Mouse (Mus musculus): ENCODE results near the gene Gm21958. TPM values are rescaled to one million over a fixed set of nuclear protein-coding genes. Genes with fewer than 3 reads are reported as not detected.
"Not testable (repeated sequence)": the region's sequence is repeated elsewhere in the genome, so short reads cannot be mapped to it uniquely, and the experiment has no call there.

Gene Gm21958
- polyA plus RNA-seq, 1 experiment from 2014 or later = not detected

DNA sequence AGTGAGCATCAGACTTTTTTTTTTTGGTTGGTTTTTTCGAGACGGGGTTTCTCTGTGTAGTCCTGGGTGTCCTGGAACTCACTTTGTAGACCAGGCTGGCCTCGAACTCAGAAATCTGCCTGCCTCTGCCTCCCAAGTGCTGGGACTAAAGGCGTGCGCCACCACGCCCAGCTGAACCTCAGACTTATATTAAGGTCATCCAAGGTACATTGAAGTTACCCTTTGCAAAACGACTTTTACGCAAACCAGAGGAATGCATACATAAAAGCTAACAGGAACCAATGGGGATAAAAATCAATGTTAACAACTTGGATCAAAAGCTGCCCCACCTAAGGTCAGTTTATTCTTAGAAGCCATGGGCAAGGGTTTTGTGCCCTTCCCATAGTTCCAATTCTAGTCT lies 10.0 kb downstream of the Gm21958 start:
- not testable (repeated sequence) for H3K4me3 ChIP-seq; H3K27me3 ChIP-seq (ENCODE audit: insufficient read depth, poor library complexity, severe bottlenecking); DNase-seq (ENCODE audit: low spot score); H3K4me1 ChIP-seq; H3K27ac ChIP-seq; H3K9me3 ChIP-seq
- peaks cover 88% of the 10 kb centered on the region for H3K36me3 ChIP-seq
- 98% methylated on average over 8 of the region's 8 CpGs for WGBS

DNA sequence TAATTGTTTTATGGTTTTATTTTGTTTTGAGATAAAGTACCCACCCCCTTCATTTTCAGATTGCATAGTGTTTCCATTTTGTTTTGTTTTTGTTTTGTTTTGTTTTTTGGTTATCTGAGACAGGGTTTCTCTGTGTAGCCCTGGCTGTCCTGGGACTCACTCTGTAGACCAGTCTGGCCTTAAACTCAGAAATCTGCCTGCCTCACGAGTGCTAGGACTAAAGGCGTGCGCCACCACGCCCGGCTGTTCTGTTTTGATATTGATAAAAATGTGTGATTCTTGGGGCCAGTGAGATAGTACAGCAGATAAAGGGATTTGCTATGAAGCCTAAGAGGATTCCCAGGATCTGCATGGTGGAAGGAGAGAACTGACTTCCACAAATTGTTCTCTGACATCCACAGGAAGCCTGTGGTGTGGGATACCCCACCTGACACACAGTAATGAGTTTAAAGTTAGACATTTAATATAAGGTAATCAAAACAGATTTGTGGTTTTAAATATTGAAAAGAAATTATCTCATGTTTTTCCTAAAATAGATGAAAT lies 14.3 kb downstream of the Gm21958 start:
- Histone ChIP-seq H3K4me3 (no peak overlapping the region), H3K36me3 (peaks cover 88% of the 10 kb centered on the region), H3K27me3 (ENCODE audit: insufficient read depth, poor library complexity, severe bottlenecking) (no peaks in the 10 kb centered on the region), H3K27ac (no peak overlapping the region), H3K4me1 (no peaks in the 10 kb centered on the region), H3K9me3 (no peaks in the 10 kb centered on the region)
- no peak for DNase-seq (ENCODE audit: low spot score)
- 42% methylated on average over 5 of the region's 5 CpGs for WGBS

DNA sequence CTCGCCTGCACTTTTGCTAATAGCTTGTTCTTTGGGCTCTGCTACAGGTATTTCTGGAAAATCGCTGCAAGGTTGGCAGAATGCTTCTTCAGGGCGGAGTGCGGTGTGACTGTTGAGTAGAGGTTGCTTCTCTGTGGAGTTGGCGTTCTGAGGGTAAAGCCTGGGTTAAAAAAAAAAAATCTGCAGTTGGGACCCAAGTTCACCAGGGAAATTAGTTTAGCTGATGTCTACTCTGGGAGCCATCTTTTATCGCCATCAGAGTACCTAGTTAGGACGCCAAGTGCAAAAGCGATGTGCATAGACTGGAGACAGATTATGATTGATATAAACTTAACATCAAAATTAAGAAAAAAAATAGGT lies 21.1 kb downstream of the Gm21958 start:
- DNase-seq (ENCODE audit: low spot score) = no peak
- no peaks in the 10 kb centered on the region for H3K4me1 ChIP-seq
- peak overlapping the region; percentile 94 for H3K27ac ChIP-seq
- H3K27me3 ChIP-seq (ENCODE audit: insufficient read depth, poor library complexity, severe bottlenecking) = no peaks in the 10 kb centered on the region
- 0% methylated on average over 8 of the region's 8 CpGs for WGBS
- peaks cover 33% of the 10 kb centered on the region for H3K36me3 ChIP-seq
- H3K4me3 ChIP-seq = peak overlapping the region; percentile 84
- no peaks in the 10 kb centered on the region for H3K9me3 ChIP-seq

DNA sequence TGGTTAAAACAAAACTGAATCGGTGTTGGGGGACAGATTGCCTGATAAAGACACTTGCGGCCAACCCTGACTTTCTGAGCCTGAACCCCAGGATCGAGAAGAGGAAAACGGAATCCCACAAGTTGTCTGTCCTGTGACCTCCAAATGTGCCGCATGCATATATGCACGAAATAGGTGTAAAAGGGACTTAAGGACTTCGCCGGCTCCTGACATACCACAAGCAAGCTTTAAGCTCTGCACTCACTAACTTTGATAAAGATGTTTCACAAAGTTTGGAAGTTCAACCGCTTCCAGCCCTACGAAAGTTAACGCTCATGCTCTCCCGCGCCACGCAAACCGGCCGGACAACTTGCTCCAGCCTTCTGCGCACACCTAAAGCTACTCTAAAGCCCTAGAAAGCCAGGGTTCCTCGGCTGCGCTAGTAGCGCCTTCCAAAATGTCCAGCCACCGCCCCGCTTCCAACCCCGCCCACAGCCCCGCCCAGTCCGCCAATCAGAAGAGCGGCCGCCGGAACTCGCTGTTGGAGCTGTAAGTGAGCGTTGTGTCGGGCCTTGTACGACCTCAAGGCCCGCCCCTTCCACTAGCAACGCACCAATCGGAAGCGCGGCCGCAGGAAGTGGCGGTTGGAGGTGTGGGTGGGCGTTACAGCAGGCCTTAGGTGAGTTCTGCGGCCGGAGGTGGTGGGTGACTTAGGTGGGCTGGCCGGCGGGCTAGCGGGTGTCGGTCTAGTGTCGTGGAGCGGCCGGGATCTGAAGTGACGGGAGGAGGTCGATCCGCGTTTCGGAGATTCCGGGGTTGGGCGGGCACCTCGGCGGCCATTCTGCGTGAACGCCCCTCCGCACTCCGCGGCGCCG lies 21.7 kb downstream of the Gm21958 start, which contains the start of gene Supt20:
TSS of gene Supt20 (plus strand) at position 606 of the 854 bp plus-strand sequence.
- H3K4me3 ChIP-seq = peak within 1 kb of the TSS; percentile 84
- 1% methylated on average over 65 of the region's 65 CpGs for WGBS
- no peaks in the 10 kb centered on the region for H3K4me1 ChIP-seq
- H3K36me3 ChIP-seq = peaks cover 27% of the 10 kb centered on the region
- peak; percentile 98 for DNase-seq (ENCODE audit: low spot score)
- H3K27ac ChIP-seq = peak within 1 kb of the TSS; percentile 94
- no peaks in the 10 kb centered on the region for H3K9me3 ChIP-seq
- H3K27me3 ChIP-seq (ENCODE audit: insufficient read depth, poor library complexity, severe bottlenecking) = no peaks in the 10 kb centered on the region

DNA sequence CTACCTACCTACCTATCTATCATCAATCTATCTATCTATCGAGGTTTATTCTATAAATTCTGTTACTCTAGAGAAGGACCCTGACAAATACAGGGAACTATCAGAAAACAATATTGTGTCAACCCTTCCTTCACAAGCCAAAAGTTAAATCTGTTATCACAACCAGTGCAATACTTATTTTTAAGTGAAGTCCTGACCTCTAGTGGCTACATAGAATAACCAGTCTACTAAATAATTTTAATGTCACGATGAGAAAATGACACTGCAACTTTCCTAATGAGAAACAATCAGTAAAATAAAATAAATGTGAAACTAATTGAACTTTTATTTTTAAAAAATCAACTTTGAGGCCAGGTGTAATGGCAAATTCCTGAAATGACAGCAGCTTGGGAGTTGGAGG lies 25.1 kb downstream of the Gm21958 start:
- DNase-seq (ENCODE audit: low spot score) = no peak
- H3K4me3 ChIP-seq = no peak overlapping the region
- no peaks in the 10 kb centered on the region for H3K9me3 ChIP-seq
- no peaks in the 10 kb centered on the region for H3K36me3 ChIP-seq
- H3K4me1 ChIP-seq = no peaks in the 10 kb centered on the region
- H3K27me3 ChIP-seq (ENCODE audit: insufficient read depth, poor library complexity, severe bottlenecking) = no peaks in the 10 kb centered on the region
- no peak overlapping the region for H3K27ac ChIP-seq
- 52% methylated on average over 2 of the region's 2 CpGs for WGBS

DNA sequence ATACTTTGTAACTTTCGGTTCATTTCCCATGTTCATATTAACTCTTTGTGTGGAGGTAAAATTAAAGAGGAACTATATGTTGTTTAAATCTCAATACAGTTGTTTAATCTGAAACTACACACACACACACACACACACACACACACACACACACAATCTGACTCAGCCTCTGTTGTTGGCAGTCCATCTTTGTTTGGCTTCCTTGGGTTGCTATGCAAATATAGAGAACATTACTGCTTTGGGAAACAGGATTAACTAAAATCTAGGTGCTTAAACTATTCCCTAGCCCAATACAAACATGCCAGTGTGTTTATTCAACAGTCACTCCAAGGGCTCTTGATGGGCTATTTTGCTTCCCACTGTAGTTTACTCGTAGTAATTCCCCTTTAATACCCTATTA lies 26.9 kb downstream of the Gm21958 start:
- no peaks in the 10 kb centered on the region for H3K4me1 ChIP-seq
- DNase-seq (ENCODE audit: low spot score) = no peak
- no peaks in the 10 kb centered on the region for H3K9me3 ChIP-seq
- H3K27me3 ChIP-seq (ENCODE audit: insufficient read depth, poor library complexity, severe bottlenecking) = no peaks in the 10 kb centered on the region
- H3K36me3 ChIP-seq = no peaks in the 10 kb centered on the region
- no peak overlapping the region for H3K4me3 ChIP-seq
- H3K27ac ChIP-seq = no peak overlapping the region
- 69% methylated on average over 2 of the region's 2 CpGs for WGBS

DNA sequence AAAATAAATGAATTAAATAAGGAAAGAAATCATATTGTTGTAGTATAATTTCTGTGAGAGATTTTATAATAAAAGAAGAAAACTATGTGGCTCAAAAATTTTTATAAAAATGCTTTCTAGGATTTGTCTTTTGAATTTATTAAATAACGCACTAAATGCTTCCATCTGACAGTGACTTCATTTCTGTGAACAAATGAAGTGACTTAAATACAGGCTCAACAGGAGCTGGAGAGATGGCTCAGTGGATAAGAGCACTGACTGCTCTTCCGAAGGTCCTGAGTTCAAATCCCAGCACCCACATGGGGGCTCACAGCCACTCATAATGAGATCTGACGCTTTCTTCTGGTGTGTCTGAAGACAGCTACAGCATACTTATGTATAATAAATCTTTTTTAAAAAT lies 29.0 kb downstream of the Gm21958 start:
- no peak for DNase-seq (ENCODE audit: low spot score)
- Histone ChIP-seq H3K9me3 (no peaks in the 10 kb centered on the region), H3K27ac (no peak overlapping the region), H3K4me1 (peaks cover 1% of the 10 kb centered on the region; the same call in 1 of the 2 replicates), H3K27me3 (ENCODE audit: insufficient read depth, poor library complexity, severe bottlenecking) (no peaks in the 10 kb centered on the region), H3K36me3 (no peaks in the 10 kb centered on the region), H3K4me3 (no peak overlapping the region)
- WGBS = 90% methylated on average over 3 of the region's 3 CpGs

DNA sequence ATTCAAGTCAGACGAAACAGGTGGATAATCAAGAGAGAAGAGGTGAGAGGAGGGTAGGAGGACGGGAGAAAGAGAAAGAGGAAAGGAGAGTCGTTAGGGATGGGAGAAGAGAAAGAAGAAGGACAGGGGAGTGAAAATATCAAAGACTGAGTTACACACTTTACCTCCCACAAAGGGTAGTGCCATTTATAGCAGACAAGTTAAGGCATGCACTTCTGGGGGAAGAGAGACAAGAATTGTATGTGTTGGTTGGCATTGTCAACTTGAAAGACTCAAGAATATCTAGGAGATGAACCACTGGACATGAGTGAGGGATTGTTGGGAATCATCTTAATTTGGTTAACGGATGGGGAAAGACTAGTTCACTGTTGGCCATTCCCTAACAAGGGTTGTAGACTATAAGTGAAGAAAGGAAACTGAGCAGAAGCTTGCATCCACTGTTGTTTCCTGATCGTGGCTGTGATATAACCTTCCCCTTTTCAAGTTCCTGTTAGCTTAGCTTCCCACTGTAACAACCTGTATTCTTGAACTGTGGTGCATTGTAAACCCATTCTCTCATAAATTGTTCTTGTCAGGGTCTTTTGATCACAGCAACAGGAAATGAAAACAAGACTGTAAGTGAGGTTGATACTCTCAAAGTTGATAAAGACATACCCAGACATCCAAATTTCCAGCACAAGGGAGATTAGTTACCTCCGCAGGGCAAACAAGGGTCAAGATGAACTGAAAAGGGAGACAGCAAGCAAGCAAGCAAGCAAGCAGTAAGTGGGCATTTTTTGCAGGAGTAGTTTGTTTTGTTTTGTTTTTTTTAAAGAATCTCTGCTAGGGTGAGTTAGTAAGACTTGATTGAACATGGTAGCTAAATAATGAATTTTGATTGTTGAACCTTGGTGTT lies 32.6 kb downstream of the Gm21958 start:
- peak; percentile 25 for DNase-seq (ENCODE audit: low spot score)
- H3K4me3 ChIP-seq = no peak overlapping the region
- 59% methylated on average over 6 of the region's 6 CpGs for WGBS
- H3K27ac ChIP-seq = no peak overlapping the region
- no peaks in the 10 kb centered on the region for H3K27me3 ChIP-seq (ENCODE audit: insufficient read depth, poor library complexity, severe bottlenecking)
- H3K4me1 ChIP-seq = peaks cover 5% of the 10 kb centered on the region; the same call in 1 of the 2 replicates
- H3K9me3 ChIP-seq = no peaks in the 10 kb centered on the region
- H3K36me3 ChIP-seq = no peaks in the 10 kb centered on the region

DNA sequence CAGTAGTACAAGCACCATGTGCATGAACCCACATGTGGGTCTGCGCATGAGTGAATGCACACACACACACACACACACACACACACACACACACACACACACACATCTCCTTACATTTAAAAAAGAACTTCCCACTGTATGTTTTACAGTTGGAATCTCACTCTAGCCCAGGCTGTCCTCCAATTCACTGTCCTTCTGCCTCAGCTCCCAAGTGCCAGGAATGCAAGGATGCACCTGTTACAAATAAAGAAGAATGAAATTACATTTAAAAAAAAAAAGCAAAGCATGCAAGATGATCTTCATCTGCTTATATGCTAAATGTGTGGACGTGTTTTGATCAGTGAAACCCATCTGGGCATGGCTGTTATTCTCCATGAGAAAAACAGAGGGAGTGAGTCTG lies 37.3 kb downstream of the Gm21958 start:
- Histone ChIP-seq H3K27ac (no peak overlapping the region), H3K36me3 (no peaks in the 10 kb centered on the region), H3K9me3 (no peaks in the 10 kb centered on the region), H3K4me3 (no peak overlapping the region), H3K27me3 (ENCODE audit: insufficient read depth, poor library complexity, severe bottlenecking) (no peaks in the 10 kb centered on the region), H3K4me1 (peaks cover 5% of the 10 kb centered on the region; the same call in 1 of the 2 replicates)
- DNase-seq (ENCODE audit: low spot score) = peak; percentile 57
- WGBS = 78% methylated on average over 2 of the region's 2 CpGs

DNA sequence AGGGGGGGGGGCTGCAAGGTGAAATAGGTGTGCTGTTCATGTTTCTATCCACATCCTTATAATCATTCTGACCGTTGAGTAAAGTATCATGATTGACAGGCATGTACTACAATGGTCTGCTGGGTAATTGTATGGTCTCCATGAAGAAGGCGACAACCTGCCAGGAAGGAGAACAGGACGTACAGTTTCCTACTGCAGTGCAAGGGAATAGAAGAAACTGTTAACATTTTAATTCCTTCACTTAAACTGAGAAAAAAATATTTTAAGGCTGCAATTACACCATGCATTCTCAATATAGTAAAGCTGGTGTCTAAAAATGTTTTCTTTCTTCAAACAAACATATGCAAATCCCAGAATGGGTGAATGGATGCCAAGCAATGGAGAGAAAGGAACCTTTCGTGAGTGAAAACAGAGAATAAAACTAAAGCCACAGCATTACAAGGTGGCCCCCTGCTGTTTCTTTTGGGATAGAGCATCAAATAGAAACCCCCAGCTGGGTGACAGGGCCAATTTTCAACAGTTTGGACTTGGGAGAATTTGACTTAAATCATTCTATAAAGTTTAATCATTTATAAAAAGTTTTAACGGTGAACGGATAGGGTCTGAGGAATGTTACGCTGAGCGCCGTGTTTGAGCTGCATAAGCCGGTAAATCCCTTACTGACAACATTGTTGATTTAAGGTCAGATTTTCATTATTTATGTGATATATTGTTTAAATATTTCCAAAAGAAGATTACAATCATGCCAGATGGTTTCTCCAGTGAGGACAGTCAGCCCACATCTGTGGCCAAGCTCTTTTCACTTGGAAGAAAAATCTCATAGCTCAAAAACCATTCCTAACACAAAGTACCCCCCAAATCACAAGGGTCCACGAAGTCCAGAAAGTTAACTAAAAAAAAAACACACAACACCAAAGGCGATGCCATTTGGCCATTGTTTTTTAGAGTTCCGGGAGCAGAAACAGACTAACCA lies 41.3 kb downstream of the Gm21958 start:
- Histone ChIP-seq H3K4me3 (no peak overlapping the region), H3K27ac (no peak overlapping the region), H3K9me3 (no peaks in the 10 kb centered on the region), H3K27me3 (ENCODE audit: insufficient read depth, poor library complexity, severe bottlenecking) (no peaks in the 10 kb centered on the region), H3K4me1 (no peaks in the 10 kb centered on the region), H3K36me3 (no peaks in the 10 kb centered on the region)
- 69% methylated on average over 13 of the region's 13 CpGs for WGBS
- DNase-seq (ENCODE audit: low spot score) = no peak

DNA sequence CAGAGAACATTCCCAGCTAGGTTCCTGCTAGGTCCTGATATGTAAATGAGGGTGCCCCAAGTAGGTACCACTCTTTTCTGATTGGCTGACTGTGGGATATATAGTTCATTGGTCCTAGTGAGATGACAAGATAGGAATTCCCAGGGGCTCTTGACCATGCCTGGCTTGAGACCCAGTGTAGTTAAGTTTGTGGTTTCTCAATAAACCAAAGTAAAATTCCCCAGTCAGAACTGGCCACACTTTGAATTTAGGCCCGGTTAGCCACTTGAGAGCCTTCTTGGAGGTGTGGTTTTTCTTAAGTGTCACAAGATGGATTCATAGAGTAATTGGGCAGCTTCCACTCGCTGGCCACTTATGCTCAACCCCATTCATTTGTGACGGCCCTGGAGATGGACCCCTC lies 42.0 kb downstream of the Gm21958 start:
- WGBS = 72% methylated on average over 3 of the region's 3 CpGs
- DNase-seq (ENCODE audit: low spot score) = peak; percentile 47
- H3K36me3 ChIP-seq = no peaks in the 10 kb centered on the region
- no peaks in the 10 kb centered on the region for H3K4me1 ChIP-seq
- H3K4me3 ChIP-seq = no peak overlapping the region
- H3K27ac ChIP-seq = no peak overlapping the region
- H3K9me3 ChIP-seq = no peaks in the 10 kb centered on the region
- no peaks in the 10 kb centered on the region for H3K27me3 ChIP-seq (ENCODE audit: insufficient read depth, poor library complexity, severe bottlenecking)

DNA sequence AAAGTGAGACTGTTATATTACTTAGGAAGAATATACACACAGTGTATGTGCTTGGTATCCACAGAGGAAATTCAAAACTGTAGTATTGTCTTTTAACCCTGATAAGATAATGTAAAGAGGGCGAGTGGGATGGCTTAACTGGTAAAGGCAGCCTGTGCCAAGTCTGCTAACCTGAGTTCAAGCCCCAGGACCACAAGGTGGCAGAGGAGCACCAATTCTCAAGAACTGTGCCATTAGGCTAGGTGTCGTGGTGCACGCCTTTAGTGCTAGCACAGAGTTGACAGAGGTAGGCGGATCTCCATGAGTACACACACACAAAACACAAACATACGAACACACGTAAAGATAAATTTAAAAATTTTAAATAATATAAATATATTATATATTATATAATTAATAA lies 44.6 kb downstream of the Gm21958 start:
- Histone ChIP-seq H3K4me1 (no peaks in the 10 kb centered on the region), H3K27me3 (ENCODE audit: insufficient read depth, poor library complexity, severe bottlenecking) (no peaks in the 10 kb centered on the region), H3K27ac (no peak overlapping the region), H3K9me3 (no peaks in the 10 kb centered on the region), H3K4me3 (no peak overlapping the region), H3K36me3 (no peaks in the 10 kb centered on the region)
- WGBS = 72% methylated on average over 6 of the region's 6 CpGs
- peak; percentile 41 for DNase-seq (ENCODE audit: low spot score)

All from heart, embryonic 10.5 days (tissue).